Mouse (Mus musculus) fat pad, adult 2 months (tissue): ENCODE measurements around the gene Prlr.

Experiments used
- DNase-seq: peaks from one replicate; pipeline ENCODE4 v3.0.0-alpha.2; 2011; ENCODE audit warnings: low read depth, low spot score; ENCODE audit errors: extremely low read depth

Prlr gene

GRCm38 (mm10) chr15:10228636-10229035 lies 51.6 kb downstream of the Prlr start:
- no peak for DNase-seq

- no peak for DNase-seq
Observed at GRCm38 (mm10) chr15:10235977-10236376, 58.9 kb downstream of the Prlr start.

- no peak for DNase-seq
Observed at GRCm38 (mm10) chr15:10236812-10237211, 59.8 kb downstream of the Prlr start.

- DNase-seq, result peak; percentile 82
Observed at GRCm38 (mm10) chr15:10238454-10238853, 61.4 kb downstream of the Prlr start.

- no peak for DNase-seq
Observed at GRCm38 (mm10) chr15:10240228-10240795, 63.3 kb downstream of the Prlr start.

GRCm38 (mm10) chr15:10242250-10242649 lies 65.2 kb downstream of the Prlr start:
- no peak for DNase-seq

- DNase-seq, result peak; percentile 83
Observed at GRCm38 (mm10) chr15:10249285-10249684, 72.2 kb downstream of the Prlr start.

- no peak for DNase-seq
Observed at GRCm38 (mm10) chr15:10250784-10251183, 73.7 kb downstream of the Prlr start.

- no peak for DNase-seq
Observed at GRCm38 (mm10) chr15:10252526-10252925, 75.5 kb downstream of the Prlr start.

GRCm38 (mm10) chr15:10262219-10262618 lies 85.2 kb downstream of the Prlr start:
- no peak for DNase-seq

- no peak for DNase-seq
Observed at GRCm38 (mm10) chr15:10262641-10263040, 85.6 kb downstream of the Prlr start.

GRCm38 (mm10) chr15:10263420-10263819 lies 86.4 kb downstream of the Prlr start:
- no peak for DNase-seq

GRCm38 (mm10) chr15:10264885-10265284 lies 87.8 kb downstream of the Prlr start:
- DNase-seq, result no peak

GRCm38 (mm10) chr15:10267251-10267650 lies 90.2 kb downstream of the Prlr start:
- DNase-seq, result peak; percentile 54

GRCm38 (mm10) chr15:10276386-10276785 lies 99.3 kb downstream of the Prlr start:
- DNase-seq, result no peak

- no peak for DNase-seq
Observed at GRCm38 (mm10) chr15:10277461-10277860, 100.4 kb downstream of the Prlr start.

GRCm38 (mm10) chr15:10281546-10281945 lies 104.5 kb downstream of the Prlr start:
- no peak for DNase-seq

- DNase-seq, result no peak
Observed at GRCm38 (mm10) chr15:10283661-10284060, 106.6 kb downstream of the Prlr start.

- DNase-seq, result no peak
Observed at GRCm38 (mm10) chr15:10296570-10296969, 119.5 kb downstream of the Prlr start.

GRCm38 (mm10) chr15:10298058-10298457 lies 121.0 kb downstream of the Prlr start:
- no peak for DNase-seq

- DNase-seq, result no peak
Observed at GRCm38 (mm10) chr15:10299467-10299866, 122.4 kb downstream of the Prlr start.

- no peak for DNase-seq
Observed at GRCm38 (mm10) chr15:10306461-10306860, 129.4 kb downstream of the Prlr start.

GRCm38 (mm10) chr15:10311826-10312225 lies 134.8 kb downstream of the Prlr start:
- peak; percentile 76 for DNase-seq
